Mouse (Mus musculus) myocyte (in vitro differentiated cells): ENCODE measurements around the gene Xylt1. TPM values are rescaled to one million over a fixed set of nuclear protein-coding genes. Genes with fewer than 3 reads are reported as not detected.

Experiments used
- H3K27me3 ChIP-seq: one replicate; pipeline ENCODE4 v1.6.1; 2011; ENCODE audit not compliant: control insufficient read depth, insufficient read depth, insufficient read length
- H3K36me3 ChIP-seq: one replicate; pipeline ENCODE4 v1.6.1; 2011; ENCODE audit not compliant: control insufficient read depth, insufficient read depth
- H3K4me2 ChIP-seq: one replicate; pipeline ENCODE4 v1.6.1; 2011; ENCODE audit warnings: low read depth, control low read depth
- H3K4me3 ChIP-seq: one replicate; pipeline ENCODE4 v1.5.1; 2011; ENCODE audit warnings: mild to moderate bottlenecking, control low read depth, moderate library complexity
- H3K79me2 ChIP-seq: one replicate; pipeline ENCODE4 v1.6.1; 2011; ENCODE audit not compliant: control insufficient read depth, insufficient read depth
- H3ac ChIP-seq: one replicate; pipeline ENCODE4 v1.6.1; 2011; ENCODE audit not compliant: control insufficient read depth, insufficient read length
- CEBPB ChIP-seq: IDR thresholded peaks from 2 replicates; pipeline ENCODE4 v1.6.1; 2011; ENCODE audit warnings: mild to moderate bottlenecking, moderate library complexity; ENCODE audit not compliant: poor library complexity, insufficient read depth, severe bottlenecking
- E2F4 ChIP-seq: IDR thresholded peaks from one replicate; pipeline ENCODE4 v1.6.1; 2011; ENCODE audit warnings: mild to moderate bottlenecking, control low read depth, moderate library complexity; ENCODE audit not compliant: insufficient read depth
- MAX ChIP-seq: IDR thresholded peaks from one replicate; pipeline ENCODE4 v1.6.1; 2011; ENCODE audit warnings: low read depth, mild to moderate bottlenecking, control low read depth
- MYOD1 ChIP-seq, 3 experiments: IDR thresholded peaks; one replicate each; pipeline ENCODE4 v1.6.1; 2011; ENCODE audit warnings: control low read depth in 2 of 3, low read depth in 2 of 3, mild to moderate bottlenecking in 2 of 3, moderate library complexity in 1 of 3; ENCODE audit not compliant: insufficient read length in 2 of 3, control insufficient read depth in 1 of 3
- MYOG ChIP-seq, 3 experiments: IDR thresholded peaks; one replicate each; pipeline ENCODE4 v1.6.1; 2011; ENCODE audit warnings: control low read depth in 2 of 3, low read depth in 2 of 3, mild to moderate bottlenecking in 2 of 3; ENCODE audit not compliant: insufficient read length in 2 of 3, control insufficient read depth in 1 of 3, insufficient read depth in 1 of 3
- POLR2A ChIP-seq: IDR thresholded peaks from one replicate; pipeline ENCODE4 v1.6.1; 2011; ENCODE audit warnings: low read depth, mild to moderate bottlenecking, control low read depth, moderate library complexity; ENCODE audit not compliant: insufficient read length
- POLR2AphosphoS2 ChIP-seq: IDR thresholded peaks from one replicate; pipeline ENCODE4 v1.6.1; 2011; ENCODE audit warnings: low read depth, control low read depth; ENCODE audit not compliant: insufficient read length
- REST ChIP-seq: IDR thresholded peaks from one replicate; pipeline ENCODE4 v1.6.1; 2011; ENCODE audit warnings: mild to moderate bottlenecking, control low read depth, moderate library complexity; ENCODE audit not compliant: insufficient read depth, insufficient read length
- SRF ChIP-seq: IDR thresholded peaks from one replicate; pipeline ENCODE4 v1.6.1; 2011; ENCODE audit warnings: low read depth; ENCODE audit not compliant: control insufficient read depth, insufficient read length
- TCF12 ChIP-seq: IDR thresholded peaks from one replicate; pipeline ENCODE4 v1.6.1; 2011; ENCODE audit warnings: mild to moderate bottlenecking, control low read depth; ENCODE audit not compliant: poor library complexity, insufficient read depth, severe bottlenecking
- TCF3 ChIP-seq: IDR thresholded peaks from one replicate; pipeline ENCODE4 v1.6.1; 2011; ENCODE audit warnings: low read depth, control low read depth; ENCODE audit not compliant: insufficient read length
- USF1 ChIP-seq: IDR thresholded peaks from one replicate; pipeline ENCODE4 v1.6.1; 2011; ENCODE audit warnings: low read depth, mild to moderate bottlenecking, control low read depth, moderate library complexity
- polyA plus RNA-seq: library from polyadenylated mRNA; unstranded; fragments of >200 nt; fragmentation: generic; extraction: Trizol; gene quantifications from one replicate; pipeline ENCODE4 v1.2.1, GENCODE M21; 2012; ENCODE audit warnings: missing spikeins

The Xylt1 gene
- polyA plus RNA-seq, 1 experiment, result not detected

DNA sequence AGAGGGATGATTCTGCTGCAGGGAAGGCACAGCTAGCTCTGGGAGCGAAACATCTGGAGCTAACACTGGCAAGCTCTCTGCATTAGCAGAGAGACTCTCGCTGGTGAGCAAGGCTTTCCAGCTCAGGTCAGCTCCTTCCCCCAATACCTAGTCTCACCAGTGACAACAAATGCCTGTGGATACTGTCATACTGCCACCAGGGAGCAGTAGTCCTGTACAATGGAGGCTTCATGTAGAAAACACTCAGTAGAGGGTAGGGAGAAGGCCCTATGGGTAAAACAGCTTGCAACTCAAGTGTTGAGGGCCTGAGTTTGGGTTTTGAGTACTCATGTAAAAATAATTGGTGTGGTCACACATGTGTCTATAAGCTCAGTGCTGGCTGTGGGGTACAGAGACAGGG lies 185.3 kb downstream of the Xylt1 start:
- H3K4me3 ChIP-seq, result no peak overlapping the region
- H3ac ChIP-seq, result no peak overlapping the region
- no peak for TF ChIP-seq E2F4
- no peak for TF ChIP-seq REST
- TF ChIP-seq USF1, result no peak
- TF ChIP-seq POLR2AphosphoS2, result no peak
- TF ChIP-seq MAX, result no peak
- no peak for TF ChIP-seq TCF12
- no peak for TF ChIP-seq MYOD1 (IDR thresholded peaks at IDR 0.05; ENCODE audit: control insufficient read depth in 1 of 3, insufficient read length in 2 of 3, low read depth in 2 of 3)
- TF ChIP-seq CEBPB, result no peak
- TF ChIP-seq TCF3, result no peak
- no peak for TF ChIP-seq MYOG (IDR thresholded peaks at IDR 0.05; ENCODE audit: control insufficient read depth in 1 of 3, insufficient read depth in 1 of 3, insufficient read length in 2 of 3, low read depth in 2 of 3)
- no peak for TF ChIP-seq SRF
- no peak for TF ChIP-seq POLR2A
- no peaks in the 10 kb centered on the region for H3K36me3 ChIP-seq
- no peaks in the 10 kb centered on the region for H3K79me2 ChIP-seq
- no peak overlapping the region for H3K4me2 ChIP-seq
- no peaks in the 10 kb centered on the region for H3K27me3 ChIP-seq

DNA sequence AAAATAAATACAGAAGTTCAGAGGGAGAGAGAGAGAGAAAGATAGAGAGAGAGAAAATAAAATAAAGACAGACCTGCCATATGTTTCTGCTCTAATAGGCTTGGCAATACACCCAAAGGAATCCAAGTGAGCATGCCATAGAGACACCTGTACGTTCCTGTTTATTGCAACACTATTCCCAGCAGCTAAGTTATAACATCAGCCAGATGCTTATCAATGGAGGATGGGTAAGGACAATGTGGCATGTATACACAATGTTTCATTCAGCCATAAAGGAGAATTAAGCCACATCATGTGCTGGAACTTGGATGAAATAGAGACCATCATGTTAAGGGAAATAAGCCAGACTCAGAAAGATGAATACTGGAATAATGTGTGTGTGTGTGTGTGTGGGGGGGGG lies 186.1 kb downstream of the Xylt1 start:
- TF ChIP-seq POLR2A (no peak), MAX (no peak), MYOG (IDR thresholded peaks at IDR 0.05; ENCODE audit: control insufficient read depth in 1 of 3, insufficient read depth in 1 of 3, insufficient read length in 2 of 3, low read depth in 2 of 3) (no peak), E2F4 (no peak), USF1 (no peak), SRF (no peak), CEBPB (no peak), MYOD1 (IDR thresholded peaks at IDR 0.05; ENCODE audit: control insufficient read depth in 1 of 3, insufficient read length in 2 of 3, low read depth in 2 of 3) (no peak), REST (no peak), POLR2AphosphoS2 (no peak), TCF3 (no peak), TCF12 (no peak)
- no peaks in the 10 kb centered on the region for H3K27me3 ChIP-seq
- no peaks in the 10 kb centered on the region for H3K36me3 ChIP-seq
- H3ac ChIP-seq, result no peak overlapping the region
- H3K4me3 ChIP-seq, result no peak overlapping the region
- no peak overlapping the region for H3K4me2 ChIP-seq
- H3K79me2 ChIP-seq, result no peaks in the 10 kb centered on the region

DNA sequence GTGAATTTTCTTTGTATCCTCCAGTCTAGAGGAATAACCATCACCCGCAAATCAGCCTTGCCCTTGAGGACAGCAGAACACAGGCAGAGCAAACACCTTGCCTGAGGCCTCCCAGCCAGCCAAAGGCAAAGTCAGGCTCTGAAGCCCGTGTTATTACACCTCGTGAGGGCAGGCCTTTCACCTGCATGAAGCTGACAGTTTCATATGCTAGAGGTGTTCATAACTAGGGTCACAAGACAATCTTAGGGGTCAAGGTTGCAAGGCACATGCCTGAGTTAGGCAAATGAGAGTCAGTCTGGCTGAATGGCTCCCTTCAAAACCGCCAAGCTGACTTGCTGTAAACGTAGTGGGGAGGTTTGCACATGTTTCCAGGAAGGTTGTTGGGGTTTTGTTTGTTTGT lies 186.5 kb downstream of the Xylt1 start:
- Histone ChIP-seq H3K4me2 (no peak overlapping the region), H3K79me2 (no peaks in the 10 kb centered on the region), H3K4me3 (no peak overlapping the region), H3K27me3 (no peaks in the 10 kb centered on the region), H3K36me3 (no peaks in the 10 kb centered on the region), H3ac (no peak overlapping the region)
- TF ChIP-seq POLR2AphosphoS2, result no peak
- TF ChIP-seq POLR2A, result no peak
- no peak for TF ChIP-seq USF1
- no peak for TF ChIP-seq TCF3
- TF ChIP-seq SRF, result no peak
- TF ChIP-seq MAX, result no peak
- TF ChIP-seq MYOG (IDR thresholded peaks at IDR 0.05; ENCODE audit: control insufficient read depth in 1 of 3, insufficient read depth in 1 of 3, insufficient read length in 2 of 3, low read depth in 2 of 3), result no peak
- TF ChIP-seq E2F4, result no peak
- no peak for TF ChIP-seq REST
- no peak for TF ChIP-seq MYOD1 (IDR thresholded peaks at IDR 0.05; ENCODE audit: control insufficient read depth in 1 of 3, insufficient read length in 2 of 3, low read depth in 2 of 3)
- no peak for TF ChIP-seq CEBPB
- no peak for TF ChIP-seq TCF12

DNA sequence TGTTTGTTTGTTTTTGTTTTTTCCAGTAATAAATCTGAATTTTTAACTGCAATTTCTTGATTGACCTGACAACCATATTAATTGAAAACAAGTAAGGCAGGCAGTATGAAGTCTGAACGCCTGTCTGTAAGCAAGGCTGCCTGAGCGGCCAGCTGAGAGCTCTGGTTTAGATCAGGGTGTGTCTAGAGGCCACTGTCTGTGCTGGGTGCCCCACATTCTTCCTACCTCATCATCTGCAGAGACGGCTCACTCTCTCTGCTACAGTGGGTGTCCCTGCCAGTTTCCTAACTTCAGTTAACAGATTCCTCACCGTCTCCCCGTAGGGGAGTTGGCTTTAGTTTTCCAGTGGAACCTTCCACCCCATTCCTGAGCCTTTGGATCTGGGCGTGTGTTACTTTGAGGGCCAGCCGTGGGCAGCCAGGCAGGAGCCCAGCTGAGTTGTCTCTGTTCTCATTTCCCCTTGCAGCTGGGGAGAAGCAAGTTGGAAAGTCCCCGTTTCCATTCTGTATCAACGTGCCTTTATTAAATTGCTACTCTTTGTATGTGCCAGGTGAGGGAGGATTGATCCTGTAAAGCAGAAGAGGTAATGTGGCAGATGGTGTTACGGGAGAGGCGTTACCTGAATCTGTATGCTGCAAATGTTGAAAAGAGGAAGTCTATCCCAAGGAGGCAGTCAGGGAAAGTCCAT lies 187.0 kb downstream of the Xylt1 start:
- Histone ChIP-seq H3K79me2 (no peaks in the 10 kb centered on the region), H3K36me3 (no peaks in the 10 kb centered on the region), H3ac (no peak overlapping the region), H3K27me3 (no peaks in the 10 kb centered on the region), H3K4me2 (no peak overlapping the region), H3K4me3 (no peak overlapping the region)
- TF ChIP-seq REST (no peak), USF1 (no peak), MYOG (IDR thresholded peaks at IDR 0.05; ENCODE audit: control insufficient read depth in 1 of 3, insufficient read depth in 1 of 3, insufficient read length in 2 of 3, low read depth in 2 of 3) (no peak), TCF12 (no peak), SRF (no peak), POLR2AphosphoS2 (no peak), TCF3 (no peak), CEBPB (no peak), POLR2A (no peak), MYOD1 (IDR thresholded peaks at IDR 0.05; ENCODE audit: control insufficient read depth in 1 of 3, insufficient read length in 2 of 3, low read depth in 2 of 3) (no peak), E2F4 (no peak), MAX (no peak)
